Mouse (Mus musculus): Measurements from ENCODE around the gene Pard3. TPM values are rescaled to one million over a fixed set of nuclear protein-coding genes. Genes with fewer than 3 reads are reported as not detected.

The Pard3 gene
- polyA plus RNA-seq, 1 experiment from 2014 or later = 21.0 TPM

DNA sequence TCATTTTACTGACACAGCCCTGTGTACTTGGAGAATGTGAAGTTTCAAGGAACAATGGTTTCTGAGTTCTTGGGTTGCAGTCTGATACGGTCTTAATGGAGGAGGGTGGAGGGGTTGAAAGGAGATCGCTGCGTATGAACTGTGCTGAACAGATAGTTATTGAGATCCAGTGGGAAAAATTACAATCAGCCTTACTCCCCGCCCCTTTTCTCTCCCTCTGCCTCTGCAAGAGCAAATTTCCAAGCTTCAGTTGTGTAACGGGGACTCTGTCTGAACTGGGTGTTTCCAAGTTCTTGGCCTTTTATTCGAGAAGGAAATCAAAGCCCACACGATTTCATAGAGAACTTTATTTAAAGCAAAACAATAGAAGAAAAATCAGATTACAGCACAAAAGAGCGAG is 150.6 kb downstream of the Pard3 start:
- Histone ChIP-seq H3K4me3 (replicated peaks; ENCODE audit: low read length) (no peak overlapping the region), H3K4me1 (ENCODE audit: control insufficient read depth, insufficient read depth, low read length) (peaks cover 27% of the 10 kb centered on the region), H3K27me3 (ENCODE audit: control insufficient read depth, insufficient read depth, low read length) (no peaks in the 10 kb centered on the region), H3K9me3 (replicated peaks; ENCODE audit: control insufficient read depth, low read length) (no peaks in the 10 kb centered on the region), H3K36me3 (ENCODE audit: control insufficient read depth, insufficient read depth, low read length) (no peaks in the 10 kb centered on the region), H3K9ac (ENCODE audit: low read length) (no peak overlapping the region), H3K27ac (ENCODE audit: low read length) (no peak overlapping the region), H3K4me2 (ENCODE audit: low read depth, low read length) (no peak overlapping the region)
- WGBS = 63% methylated on average over 8 of the region's 8 CpGs
- ATAC-seq (ENCODE audit: insufficient read depth, low FRiP score) = no peak

DNA sequence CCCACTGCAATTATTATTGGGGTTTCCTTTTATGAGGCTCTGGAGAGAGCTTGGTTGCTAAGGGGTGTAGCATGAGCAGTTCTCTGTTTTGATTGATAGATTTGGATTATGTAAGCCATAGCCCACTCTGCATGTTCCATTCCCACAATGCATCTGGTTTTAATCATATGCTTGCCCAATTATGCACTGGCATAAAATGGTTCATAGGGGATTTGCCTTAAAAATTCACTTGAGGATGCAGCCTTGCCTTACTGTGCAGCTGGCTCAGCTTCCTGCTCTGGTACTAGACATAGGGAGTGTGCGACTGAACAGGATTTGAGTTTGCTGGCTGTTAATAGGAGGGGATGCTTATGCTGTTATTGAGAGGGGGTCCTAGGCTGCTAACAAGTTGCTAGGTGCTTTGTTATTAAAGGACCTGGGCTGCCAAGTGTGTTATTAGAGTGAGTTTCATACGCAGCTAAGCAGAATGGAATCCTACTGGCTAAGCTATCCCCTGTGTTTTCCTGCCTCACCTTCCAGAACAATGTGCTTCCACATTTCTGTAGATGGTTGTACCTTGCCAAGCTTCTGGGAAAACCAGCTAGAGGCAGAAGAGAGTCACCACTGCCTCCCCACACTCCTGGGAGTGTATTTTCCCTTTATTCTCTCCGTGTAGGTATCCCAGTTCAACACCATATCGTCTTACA is 151.2 kb downstream of the Pard3 start:
- Histone ChIP-seq H3K4me1 (ENCODE audit: control insufficient read depth, insufficient read depth, low read length) (peaks cover 28% of the 10 kb centered on the region), H3K4me3 (replicated peaks; ENCODE audit: low read length) (no peak overlapping the region), H3K9ac (ENCODE audit: low read length) (no peak overlapping the region), H3K9me3 (replicated peaks; ENCODE audit: control insufficient read depth, low read length) (no peaks in the 10 kb centered on the region), H3K4me2 (ENCODE audit: low read depth, low read length) (no peak overlapping the region), H3K27ac (ENCODE audit: low read length) (no peak overlapping the region), H3K27me3 (ENCODE audit: control insufficient read depth, insufficient read depth, low read length) (no peaks in the 10 kb centered on the region), H3K36me3 (ENCODE audit: control insufficient read depth, insufficient read depth, low read length) (no peaks in the 10 kb centered on the region)
- 77% methylated on average over 4 of the region's 4 CpGs for WGBS
- ATAC-seq (ENCODE audit: insufficient read depth, low FRiP score) = no peak

DNA sequence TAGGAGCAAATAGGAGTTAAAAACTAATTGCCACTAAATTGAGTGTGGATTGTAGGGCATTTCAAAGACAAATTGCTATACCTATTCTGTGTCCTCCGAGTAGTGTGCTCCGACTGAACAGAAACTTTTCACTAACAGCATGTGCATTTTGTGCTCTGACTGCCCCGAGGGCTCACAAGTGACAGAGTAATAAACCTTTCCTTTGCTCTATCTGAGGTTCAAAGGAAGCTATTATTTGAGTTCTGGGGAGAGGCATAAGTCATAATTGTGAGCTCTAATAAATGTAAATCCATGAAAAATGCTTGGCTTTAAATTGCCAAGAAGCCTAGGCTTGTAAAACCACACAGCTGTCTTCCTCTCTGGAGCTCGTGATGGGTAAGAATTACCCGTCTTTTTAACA is 156.5 kb downstream of the Pard3 start:
- Histone ChIP-seq H3K4me2 (ENCODE audit: low read depth, low read length) (0 out of 2 replicates have a peak overlapping the region, but pooled peaks have one; percentile 4), H3K4me1 (ENCODE audit: control insufficient read depth, insufficient read depth, low read length) (peaks cover 18% of the 10 kb centered on the region), H3K27me3 (ENCODE audit: control insufficient read depth, insufficient read depth, low read length) (no peaks in the 10 kb centered on the region), H3K9me3 (replicated peaks; ENCODE audit: control insufficient read depth, low read length) (no peaks in the 10 kb centered on the region), H3K36me3 (ENCODE audit: control insufficient read depth, insufficient read depth, low read length) (no peaks in the 10 kb centered on the region), H3K27ac (ENCODE audit: low read length) (no peak overlapping the region; the same call in 1 of the 2 replicates), H3K4me3 (replicated peaks; ENCODE audit: low read length) (no peak overlapping the region), H3K9ac (ENCODE audit: low read length) (0 out of 2 replicates have a peak overlapping the region, but pooled peaks have one; percentile 16)
- WGBS = 34% methylated on average over 5 of the region's 5 CpGs
- ATAC-seq (ENCODE audit: insufficient read depth, low FRiP score) = no peak

DNA sequence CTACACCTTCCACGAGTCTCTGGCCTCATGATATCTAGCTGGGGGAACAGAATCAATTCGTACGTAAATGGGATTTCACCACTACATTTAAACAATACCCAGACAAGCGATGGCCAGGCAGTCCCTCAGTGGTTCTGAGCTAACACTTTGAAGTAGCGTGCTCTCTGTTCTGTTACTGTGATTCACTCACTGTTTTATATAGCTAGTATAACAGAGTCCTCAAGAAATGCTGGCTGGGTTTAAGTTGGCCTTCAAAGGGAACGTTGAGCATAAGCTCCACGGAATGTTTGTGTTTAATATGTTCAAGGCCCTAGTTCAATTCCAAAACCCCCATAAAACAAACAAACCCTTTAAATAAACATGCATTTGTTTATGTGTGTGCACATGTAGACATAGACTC is 156.9 kb downstream of the Pard3 start:
- no peak for ATAC-seq (ENCODE audit: insufficient read depth, low FRiP score)
- H3K36me3 ChIP-seq (ENCODE audit: control insufficient read depth, insufficient read depth, low read length) = no peaks in the 10 kb centered on the region
- H3K27ac ChIP-seq (ENCODE audit: low read length) = no peak overlapping the region
- H3K4me1 ChIP-seq (ENCODE audit: control insufficient read depth, insufficient read depth, low read length) = peaks cover 18% of the 10 kb centered on the region
- H3K27me3 ChIP-seq (ENCODE audit: control insufficient read depth, insufficient read depth, low read length) = no peaks in the 10 kb centered on the region
- no peak overlapping the region for H3K4me3 ChIP-seq (replicated peaks; ENCODE audit: low read length)
- H3K9me3 ChIP-seq (replicated peaks; ENCODE audit: control insufficient read depth, low read length) = no peaks in the 10 kb centered on the region
- H3K4me2 ChIP-seq (ENCODE audit: low read depth, low read length) = 0 out of 2 replicates have a peak overlapping the region, but pooled peaks have one; percentile 4
- WGBS = 47% methylated on average over 7 of the region's 7 CpGs
- no peak overlapping the region for H3K9ac ChIP-seq (ENCODE audit: low read length)

DNA sequence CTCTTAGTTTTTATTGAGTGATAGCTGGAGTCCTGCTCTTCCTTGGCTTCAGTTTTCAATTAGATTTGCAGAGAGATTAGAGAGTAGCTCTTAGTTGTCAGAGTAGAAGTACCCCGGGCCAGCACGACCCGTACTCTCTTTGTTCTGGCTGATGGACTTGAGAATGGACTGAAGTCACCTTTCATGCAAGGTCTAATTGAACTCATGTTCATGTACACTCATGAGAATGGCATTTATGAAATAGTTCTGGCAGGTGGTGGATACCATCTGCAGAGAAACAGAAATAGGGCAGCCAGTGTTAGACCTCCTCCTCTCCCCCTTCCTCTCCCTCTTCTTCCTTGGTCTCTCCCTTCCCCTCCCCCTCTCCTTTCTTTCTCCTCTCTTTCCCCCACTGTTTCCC is 158.7 kb downstream of the Pard3 start:
- Histone ChIP-seq H3K4me2 (ENCODE audit: low read depth, low read length) (no peak overlapping the region), H3K4me3 (replicated peaks; ENCODE audit: low read length) (no peak overlapping the region), H3K27ac (ENCODE audit: low read length) (no peak overlapping the region), H3K9me3 (replicated peaks; ENCODE audit: control insufficient read depth, low read length) (no peaks in the 10 kb centered on the region), H3K36me3 (ENCODE audit: control insufficient read depth, insufficient read depth, low read length) (no peaks in the 10 kb centered on the region), H3K4me1 (ENCODE audit: control insufficient read depth, insufficient read depth, low read length) (peaks cover 28% of the 10 kb centered on the region), H3K9ac (ENCODE audit: low read length) (no peak overlapping the region), H3K27me3 (ENCODE audit: control insufficient read depth, insufficient read depth, low read length) (no peaks in the 10 kb centered on the region)
- ATAC-seq (ENCODE audit: insufficient read depth, low FRiP score) = no peak
- WGBS = 67% methylated on average over 3 of the region's 3 CpGs

DNA sequence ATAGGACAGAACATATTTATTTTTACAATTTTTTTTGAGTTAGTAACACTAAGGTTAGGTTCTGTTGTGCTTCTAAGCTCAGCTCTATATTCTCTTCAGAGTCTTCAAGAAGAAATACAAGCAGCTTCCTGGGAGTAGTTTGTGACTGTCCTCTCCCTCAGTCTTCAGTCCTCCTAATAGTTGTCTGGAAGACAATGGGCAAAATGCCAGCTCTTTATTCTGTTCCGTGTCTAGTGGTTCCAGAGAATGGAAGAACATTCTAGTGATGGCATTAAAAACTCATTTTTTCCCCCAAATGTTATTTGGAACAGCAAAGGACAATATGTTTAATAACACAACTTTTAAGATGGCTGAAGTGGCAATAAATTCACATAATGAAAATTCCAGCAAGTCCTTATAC is 163.3 kb downstream of the Pard3 start:
- Histone ChIP-seq H3K9ac (ENCODE audit: low read length) (no peak overlapping the region), H3K4me1 (ENCODE audit: control insufficient read depth, insufficient read depth, low read length) (peaks cover 22% of the 10 kb centered on the region), H3K4me3 (replicated peaks; ENCODE audit: low read length) (no peak overlapping the region), H3K4me2 (ENCODE audit: low read depth, low read length) (no peak overlapping the region), H3K27ac (ENCODE audit: low read length) (no peak overlapping the region), H3K36me3 (ENCODE audit: control insufficient read depth, insufficient read depth, low read length) (no peaks in the 10 kb centered on the region), H3K27me3 (ENCODE audit: control insufficient read depth, insufficient read depth, low read length) (no peaks in the 10 kb centered on the region), H3K9me3 (replicated peaks; ENCODE audit: control insufficient read depth, low read length) (no peaks in the 10 kb centered on the region)
- 27% methylated on average over 1 of the region's 1 CpGs for WGBS
- ATAC-seq (ENCODE audit: insufficient read depth, low FRiP score) = no peak

DNA sequence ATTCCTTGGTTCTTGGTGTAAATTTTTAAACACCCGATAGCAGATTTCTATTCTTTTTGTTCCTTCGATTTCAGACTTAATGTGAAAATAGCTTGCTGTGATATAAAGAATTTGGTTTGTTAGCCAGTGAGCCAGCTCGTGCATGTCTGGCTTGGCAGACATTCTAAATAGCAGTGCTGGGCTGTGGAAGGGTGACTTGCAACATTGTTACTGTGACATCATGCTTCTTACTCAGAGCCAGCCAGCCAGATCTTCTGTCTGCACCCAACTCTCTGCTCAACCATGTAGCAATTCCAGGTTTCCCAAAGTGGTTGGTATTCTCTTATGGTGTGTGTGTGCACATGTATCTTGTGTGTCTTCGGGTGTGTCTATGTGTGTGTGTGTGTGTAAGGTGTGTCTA is 163.7 kb downstream of the Pard3 start:
- no peak for ATAC-seq (ENCODE audit: insufficient read depth, low FRiP score)
- WGBS = 57% methylated on average over 4 of the region's 4 CpGs

DNA sequence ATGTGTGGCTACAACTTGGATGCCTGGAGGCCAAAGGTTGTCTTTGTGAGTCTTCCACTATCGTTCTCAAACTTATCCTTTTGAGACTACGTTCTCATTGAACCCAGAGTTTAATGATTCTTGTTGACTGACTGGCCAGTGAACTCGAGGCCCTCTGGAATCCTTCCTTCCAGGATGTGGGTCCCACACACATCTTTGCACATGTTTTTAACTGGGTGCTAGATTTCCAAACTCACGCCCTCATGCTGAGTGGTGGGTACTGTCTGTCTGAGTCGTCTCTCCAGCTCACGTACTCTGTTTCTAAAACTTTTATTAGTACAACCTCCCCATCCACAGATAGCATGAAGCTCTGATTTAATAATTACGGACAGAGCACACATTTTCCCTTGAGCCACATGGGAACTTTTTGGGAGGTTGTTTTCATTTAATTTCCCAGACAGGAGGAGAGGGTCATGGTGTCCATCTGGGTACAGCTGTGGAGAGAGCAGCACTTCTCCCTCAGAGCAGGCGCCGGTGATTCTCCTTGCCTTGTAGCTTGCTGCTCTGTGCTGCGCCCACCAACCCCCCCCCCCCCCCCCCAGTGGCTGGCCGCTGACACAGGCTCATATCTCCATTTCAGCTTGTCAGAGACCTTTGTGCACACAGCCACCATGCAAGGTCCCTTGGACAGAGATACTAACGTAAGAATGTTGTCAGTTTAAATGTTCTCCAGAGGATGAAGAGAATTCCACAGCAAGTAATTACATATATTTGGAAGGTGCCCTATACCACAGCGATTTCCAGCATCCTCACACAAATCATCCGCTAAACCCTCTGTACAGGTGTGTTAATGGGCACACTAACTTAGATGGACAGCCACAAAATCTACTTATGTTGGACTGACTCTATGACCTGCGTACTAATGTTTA is 165.9 kb downstream of the Pard3 start:
- Histone ChIP-seq H3K27ac (ENCODE audit: low read length) (no peak overlapping the region), H3K9me3 (replicated peaks; ENCODE audit: control insufficient read depth, low read length) (no peaks in the 10 kb centered on the region), H3K4me3 (replicated peaks; ENCODE audit: low read length) (no peak overlapping the region), H3K27me3 (ENCODE audit: control insufficient read depth, insufficient read depth, low read length) (no peaks in the 10 kb centered on the region), H3K9ac (ENCODE audit: low read length) (no peak overlapping the region), H3K36me3 (ENCODE audit: control insufficient read depth, insufficient read depth, low read length) (no peaks in the 10 kb centered on the region), H3K4me2 (ENCODE audit: low read depth, low read length) (no peak overlapping the region), H3K4me1 (ENCODE audit: control insufficient read depth, insufficient read depth, low read length) (peaks cover 22% of the 10 kb centered on the region)
- 57% methylated on average over 15 of the region's 15 CpGs for WGBS
- ATAC-seq (ENCODE audit: insufficient read depth, low FRiP score) = 0 out of 2 replicates have a peak, but pooled peaks have one; percentile 24

More for the DNA sequence above, 163.7 kb downstream of the Pard3 start:
- Histone ChIP-seq H3K4me2 (ENCODE audit: low read depth, low read length) (no peak overlapping the region), H3K9me3 (replicated peaks; ENCODE audit: control insufficient read depth, low read length) (no peaks in the 10 kb centered on the region), H3K27ac (ENCODE audit: low read length) (no peak overlapping the region), H3K4me3 (replicated peaks; ENCODE audit: low read length) (no peak overlapping the region), H3K4me1 (ENCODE audit: control insufficient read depth, insufficient read depth, low read length) (peaks cover 22% of the 10 kb centered on the region), H3K9ac (ENCODE audit: low read length) (no peak overlapping the region), H3K36me3 (ENCODE audit: control insufficient read depth, insufficient read depth, low read length) (no peaks in the 10 kb centered on the region), H3K27me3 (ENCODE audit: control insufficient read depth, insufficient read depth, low read length) (no peaks in the 10 kb centered on the region)

DNA sequence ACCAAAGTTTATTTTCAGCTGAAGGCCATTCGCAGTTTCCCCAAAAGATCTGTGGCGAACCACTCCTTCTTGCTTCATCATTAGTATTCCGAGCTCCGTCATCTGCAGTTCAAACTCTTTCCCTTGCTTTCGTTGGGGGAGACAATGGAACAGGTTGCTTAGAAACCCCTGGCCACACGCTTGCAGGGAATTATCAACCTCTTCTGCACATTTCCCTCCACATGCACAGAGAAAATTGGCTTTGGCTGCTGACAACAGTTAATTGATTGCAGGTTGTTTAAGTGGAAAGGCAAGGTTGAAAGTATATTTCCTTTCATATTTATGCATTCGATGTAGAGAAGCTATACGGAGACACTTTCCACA is 166.5 kb downstream of the Pard3 start:
- Histone ChIP-seq H3K36me3 (ENCODE audit: control insufficient read depth, insufficient read depth, low read length) (no peaks in the 10 kb centered on the region), H3K27ac (ENCODE audit: low read length) (no peak overlapping the region), H3K4me3 (replicated peaks; ENCODE audit: low read length) (no peak overlapping the region), H3K9ac (ENCODE audit: low read length) (no peak overlapping the region), H3K4me2 (ENCODE audit: low read depth, low read length) (no peak overlapping the region), H3K4me1 (ENCODE audit: control insufficient read depth, insufficient read depth, low read length) (peaks cover 26% of the 10 kb centered on the region), H3K9me3 (replicated peaks; ENCODE audit: control insufficient read depth, low read length) (no peaks in the 10 kb centered on the region), H3K27me3 (ENCODE audit: control insufficient read depth, insufficient read depth, low read length) (no peaks in the 10 kb centered on the region)
- WGBS = 54% methylated on average over 8 of the region's 8 CpGs
- no peak for ATAC-seq (ENCODE audit: insufficient read depth, low FRiP score)
